Mouse (Mus musculus): ENCODE results near the gene Pard6b. TPM values are rescaled to one million over a fixed set of nuclear protein-coding genes. Genes with fewer than 3 reads are reported as not detected.
A peak's percentile ranks its signal among the peaks of the same experiment; 100 is the strongest.
"Not testable (repeated sequence)": the region's sequence is repeated elsewhere in the genome, so short reads cannot be mapped to it uniquely, and the experiment has no call there.

Pard6b gene
- 1 to 10 TPM; 5.5 to 5.7 TPM for total RNA-seq (2021)
- long read RNA-seq, experiment 1, transcript Pard6b-201 (3 exons, 3,399 nt): major isoform, 7 of 7 reads
- long read RNA-seq, experiment 1, partial matches to known transcripts: 0 of 7 reads
- long read RNA-seq, experiment 1, other reads (novel, unspliced or antisense): 0 of 7 reads
- long read RNA-seq, experiment 2, transcript Pard6b-201 (3 exons, 3,399 nt): major isoform, 13 of 13 reads
- long read RNA-seq, experiment 2, partial matches to known transcripts: 0 of 13 reads
- long read RNA-seq, experiment 2, other reads (novel, unspliced or antisense): 0 of 13 reads

DNA sequence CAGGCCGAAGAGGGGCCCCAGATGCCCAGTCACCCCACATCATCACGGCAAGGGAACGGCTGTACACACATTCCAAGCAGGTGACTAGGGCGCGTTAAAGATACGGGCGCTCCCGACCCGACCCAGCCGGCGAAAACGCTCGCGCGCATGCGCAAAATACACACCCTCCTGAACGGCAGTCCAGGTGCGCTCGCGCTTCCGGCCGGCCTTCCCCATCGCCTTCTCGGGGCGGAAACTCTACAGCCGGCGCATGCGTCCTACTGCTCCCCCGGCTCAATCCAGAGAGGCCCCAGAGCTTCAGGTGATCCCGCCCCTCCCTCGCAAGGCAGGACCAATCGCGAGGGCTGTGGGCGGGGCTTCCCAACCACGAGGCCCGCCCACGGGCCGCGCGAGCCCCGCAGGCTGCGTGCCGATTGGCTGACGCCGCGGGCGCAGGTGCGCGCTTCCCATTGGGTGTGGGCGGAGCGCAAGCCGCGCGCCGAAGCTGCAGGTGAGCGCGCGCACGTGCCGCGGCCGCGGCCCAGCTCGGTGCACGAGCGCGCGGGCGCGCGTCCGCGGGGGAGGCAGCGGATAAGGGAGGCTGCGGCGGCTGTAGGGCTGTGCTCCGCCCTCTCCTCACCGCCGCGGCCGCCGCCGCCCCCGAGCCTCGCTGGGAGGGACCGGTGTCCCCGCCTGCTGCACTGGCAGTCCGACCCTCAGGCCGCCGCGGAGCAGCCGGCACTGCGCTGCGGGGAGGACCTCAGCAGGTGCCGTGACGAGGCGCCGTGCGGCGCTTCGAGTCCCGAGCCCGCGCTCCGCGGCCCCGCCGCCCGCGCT is at the start of gene Pard6b:
TSS of gene Pard6b (plus strand) at position 574 of the 816 bp plus-strand sequence.
- peak; percentile 94 to 98 for DNase-seq (ENCODE audit: low spot score in 2 of 2)

DNA sequence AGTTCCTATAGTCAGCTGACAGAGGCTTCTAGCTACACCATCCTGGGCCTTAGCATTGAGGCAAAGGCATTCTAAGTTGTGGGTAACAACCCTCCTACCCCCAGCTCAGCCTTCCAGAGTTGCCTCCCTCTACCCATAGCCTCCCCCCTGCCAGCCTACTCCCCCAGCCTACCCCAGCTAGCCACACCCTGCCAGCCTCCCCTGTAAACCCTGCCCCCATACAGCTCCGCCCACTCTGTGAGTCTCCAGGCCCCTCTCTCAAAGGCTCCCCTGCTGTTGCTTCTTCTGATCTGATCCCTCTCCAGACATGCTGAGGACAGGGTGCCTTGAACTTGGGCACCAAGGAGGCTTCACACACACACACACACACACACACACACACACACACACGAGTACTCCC is 49.0 kb upstream of the Pard6b start:
- DNase-seq (ENCODE audit: low spot score in 2 of 2): no peak

DNA sequence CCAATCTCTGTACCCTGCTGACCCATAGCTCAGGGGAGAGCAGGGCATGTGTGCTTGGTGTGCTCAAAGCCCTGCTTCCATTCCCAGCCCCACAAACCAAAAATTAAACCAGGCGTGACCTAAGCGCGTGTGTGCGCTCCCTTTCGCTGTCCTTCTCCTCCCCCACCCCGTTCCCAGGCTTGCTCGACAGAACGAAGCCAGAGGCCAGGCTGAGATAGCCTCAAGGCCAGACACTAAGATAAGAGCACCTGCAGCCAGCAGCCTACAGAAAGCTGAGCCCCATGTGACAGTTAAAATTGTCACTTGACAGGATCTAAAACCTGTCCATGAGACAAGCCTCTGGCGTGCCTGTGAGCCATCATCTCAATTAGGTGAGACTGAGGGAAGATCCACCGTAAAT is 46.9 kb upstream of the Pard6b start:
- DNase-seq (ENCODE audit: low spot score in 2 of 2): no peak

DNA sequence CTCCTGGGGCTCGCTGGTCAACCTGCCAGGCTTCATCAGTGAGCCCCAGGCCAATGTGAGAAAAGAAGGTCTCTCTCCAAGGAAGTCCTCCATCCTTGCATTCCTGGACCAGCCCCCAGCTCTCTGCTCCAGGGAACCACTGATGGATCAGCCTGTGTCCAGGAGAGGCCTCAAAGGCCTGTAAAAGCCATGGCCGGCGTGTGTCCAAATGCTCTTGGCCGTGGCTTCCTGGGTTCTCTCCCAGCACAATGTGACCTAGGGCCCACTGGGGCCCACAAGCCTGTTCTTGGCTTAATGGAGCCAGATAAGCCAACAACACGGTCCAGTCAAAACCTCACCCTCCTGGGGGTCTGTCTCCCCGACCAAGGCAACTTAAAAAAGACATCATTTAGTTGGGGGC is 44.9 kb upstream of the Pard6b start:
- DNase-seq (ENCODE audit: low spot score in 2 of 2): no peak

DNA sequence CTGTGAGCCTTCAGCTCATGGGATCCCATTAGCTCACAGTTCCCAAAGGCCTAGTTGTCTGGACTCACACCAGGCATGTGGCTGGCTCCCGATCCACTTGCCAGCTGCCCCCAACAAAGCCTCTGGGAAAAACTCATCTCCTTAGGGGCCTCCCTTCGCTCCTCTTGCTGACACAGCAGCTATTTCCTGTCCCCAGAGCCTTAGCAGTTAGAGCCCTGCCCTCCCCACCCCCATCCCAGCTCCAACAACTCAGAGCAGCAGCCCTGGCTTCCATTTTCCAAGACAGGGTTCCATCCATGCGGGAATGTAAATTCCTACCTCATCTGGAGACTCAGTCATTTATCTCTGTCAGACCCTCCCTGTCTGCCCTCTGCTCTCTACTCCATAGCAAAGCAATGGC is 43.7 kb upstream of the Pard6b start:
- DNase-seq (ENCODE audit: low spot score in 2 of 2): no peak

DNA sequence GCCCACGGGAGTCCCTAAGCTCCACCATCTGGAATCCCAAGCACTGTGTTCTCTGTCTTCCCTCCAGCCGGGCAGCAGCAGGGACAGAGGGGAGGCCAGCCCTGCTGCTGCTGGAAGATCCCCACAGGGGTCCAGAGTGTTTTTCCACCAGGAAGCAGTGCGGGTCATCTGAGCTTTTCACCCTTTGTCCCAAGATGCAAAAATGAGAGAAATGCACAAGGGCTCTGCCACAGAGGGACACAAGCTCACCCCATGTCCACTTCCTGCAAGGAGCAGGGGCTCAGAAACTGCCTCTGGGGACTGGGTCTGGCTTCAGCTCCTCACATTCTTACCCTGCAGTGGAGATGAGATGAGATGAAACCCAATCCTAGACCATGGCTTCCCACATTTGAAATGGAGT is 40.1 kb upstream of the Pard6b start:
- DNase-seq (ENCODE audit: low spot score in 2 of 2): no peak

DNA sequence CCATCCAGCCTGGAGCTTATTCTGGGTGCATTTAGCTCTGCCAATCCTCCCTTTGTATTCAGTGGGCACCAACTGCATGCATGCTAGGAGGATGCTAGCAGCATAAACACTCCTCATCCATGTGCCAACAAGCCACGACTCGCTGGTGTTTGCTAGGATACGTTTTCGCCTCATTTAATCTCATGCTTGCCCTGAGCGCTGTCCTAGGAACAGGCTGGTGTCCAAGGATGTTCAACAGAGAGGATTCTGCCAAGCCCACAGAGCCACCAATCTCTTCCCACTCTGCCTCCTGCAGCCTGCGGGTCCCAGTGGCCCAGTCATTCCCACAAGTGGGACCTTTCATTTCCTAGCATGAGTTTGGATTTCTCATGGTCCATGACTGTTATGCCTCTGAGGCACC is 38.8 kb upstream of the Pard6b start:
- DNase-seq (ENCODE audit: low spot score in 2 of 2): no peak

DNA sequence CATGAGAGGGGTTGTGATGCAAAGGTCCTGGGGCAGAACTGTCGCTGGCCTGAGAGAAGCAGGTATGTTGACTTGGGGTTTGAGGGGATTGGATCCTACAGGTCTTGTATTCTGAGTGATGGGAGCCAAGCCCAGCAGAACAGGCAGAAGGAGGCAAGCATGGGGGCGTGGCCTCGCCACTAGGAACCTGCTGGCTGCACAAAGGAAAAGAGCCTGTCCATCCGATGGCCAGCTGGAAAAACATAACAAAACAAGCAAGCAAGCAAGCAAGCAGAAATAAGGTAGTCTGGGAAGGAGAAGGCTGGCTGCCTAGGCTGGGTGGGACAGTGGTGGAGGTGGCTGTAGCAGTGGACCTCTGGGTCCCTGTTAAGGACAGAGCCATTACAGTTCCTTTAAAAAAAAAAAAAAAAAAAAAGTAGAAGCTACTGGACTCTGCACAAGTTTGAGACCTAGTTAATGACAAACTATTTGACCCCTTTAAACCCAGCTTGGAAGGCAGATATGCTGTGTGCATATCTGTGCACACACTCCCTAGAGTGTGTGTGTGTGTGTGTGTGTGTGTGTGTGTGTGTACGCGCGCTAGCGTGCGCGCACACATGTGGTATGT is 36.0 kb upstream of the Pard6b start:
- no peak for DNase-seq (ENCODE audit: low spot score in 2 of 2)

DNA sequence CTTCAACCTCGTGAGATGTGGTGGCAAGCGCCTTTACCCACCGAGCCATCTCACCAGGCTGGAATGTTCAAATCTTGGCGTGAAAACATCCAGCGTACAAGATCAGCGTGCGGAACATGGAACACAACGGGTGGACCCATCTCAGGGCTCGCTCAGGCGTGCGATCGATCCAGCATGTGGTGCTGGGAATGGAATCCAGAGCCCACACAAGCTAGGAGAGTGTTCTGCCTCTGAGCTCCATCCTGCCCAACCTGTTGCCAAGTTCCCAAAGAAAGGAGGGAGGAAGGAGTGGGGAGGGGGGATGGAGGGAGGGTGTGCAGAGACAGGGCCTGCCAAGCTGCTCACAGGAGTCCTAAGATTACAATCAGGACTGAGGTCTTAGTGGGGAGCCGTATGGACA is 35.4 kb upstream of the Pard6b start:
- no peak for DNase-seq (ENCODE audit: low spot score in 2 of 2)

DNA sequence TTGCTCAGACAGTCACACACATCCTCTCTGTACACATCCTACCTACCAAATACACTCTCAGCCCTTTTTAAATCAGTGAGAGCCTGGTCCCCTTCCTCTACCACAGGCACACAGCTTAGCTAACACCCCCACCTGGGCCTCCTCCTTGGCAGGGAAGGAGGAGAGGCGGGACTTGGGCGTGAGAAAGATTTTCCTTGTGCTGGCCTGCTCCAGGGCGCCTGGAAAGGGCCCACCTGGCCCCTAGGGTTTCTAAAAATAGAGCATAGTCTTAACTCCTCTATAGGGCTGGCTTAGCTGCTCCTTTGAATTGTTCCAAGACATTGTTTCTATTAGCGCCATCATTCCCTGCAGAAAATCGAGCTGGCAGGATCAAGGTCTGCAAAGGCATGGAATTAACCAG is 35.0 kb upstream of the Pard6b start:
- DNase-seq (ENCODE audit: low spot score in 2 of 2): no peak

DNA sequence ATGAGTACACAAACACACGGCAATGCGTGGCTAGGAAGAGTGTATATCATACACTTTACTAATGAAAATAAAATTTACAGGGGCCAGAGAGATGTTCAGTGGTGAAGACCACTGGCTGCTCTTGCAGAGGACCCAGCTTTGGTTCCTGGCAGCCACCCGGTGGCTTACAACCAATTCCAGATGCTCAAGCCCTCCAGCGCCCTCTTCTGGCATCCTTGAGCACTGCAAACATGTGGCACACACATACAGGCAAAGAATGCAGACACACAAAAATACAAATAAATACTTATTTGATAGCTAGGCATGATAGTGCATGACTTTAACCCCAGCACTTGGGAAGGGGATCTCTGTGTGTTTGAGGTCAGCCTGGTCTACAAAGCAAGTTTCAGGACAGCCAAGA is 34.3 kb upstream of the Pard6b start:
- no peak for DNase-seq (ENCODE audit: low spot score in 2 of 2)

DNA sequence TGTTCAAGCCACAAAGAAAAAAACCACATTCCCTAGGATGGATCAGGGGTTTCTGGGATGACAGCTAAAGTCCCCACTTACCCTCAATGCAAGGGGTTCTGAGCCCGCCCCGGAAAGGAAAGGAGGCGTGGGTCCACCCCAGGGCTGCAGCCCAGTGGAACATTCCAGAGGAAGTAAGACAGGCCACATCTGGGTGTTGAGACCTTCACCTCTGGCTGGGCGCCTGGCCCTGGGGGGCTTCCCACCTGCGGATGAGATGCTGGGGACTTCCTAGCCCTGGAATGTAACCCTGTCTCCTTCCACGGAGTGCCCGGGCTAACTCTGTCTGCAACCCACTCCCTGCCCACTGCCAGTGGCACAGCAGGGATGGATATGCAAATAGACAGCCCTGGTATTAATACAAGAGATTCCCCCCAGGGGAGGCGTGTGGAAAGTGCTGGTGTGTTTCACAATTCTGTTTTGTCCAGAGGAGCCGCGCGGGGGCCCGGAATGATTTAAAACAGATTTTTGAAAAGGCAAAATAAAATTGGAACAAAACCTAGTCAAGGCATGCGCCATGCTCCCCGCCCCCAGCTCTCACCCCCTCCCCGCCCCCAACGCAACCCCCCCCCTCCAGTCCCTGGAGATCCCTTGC is 31.7 kb upstream of the Pard6b start:
- DNase-seq (ENCODE audit: low spot score in 2 of 2): no peak

DNA sequence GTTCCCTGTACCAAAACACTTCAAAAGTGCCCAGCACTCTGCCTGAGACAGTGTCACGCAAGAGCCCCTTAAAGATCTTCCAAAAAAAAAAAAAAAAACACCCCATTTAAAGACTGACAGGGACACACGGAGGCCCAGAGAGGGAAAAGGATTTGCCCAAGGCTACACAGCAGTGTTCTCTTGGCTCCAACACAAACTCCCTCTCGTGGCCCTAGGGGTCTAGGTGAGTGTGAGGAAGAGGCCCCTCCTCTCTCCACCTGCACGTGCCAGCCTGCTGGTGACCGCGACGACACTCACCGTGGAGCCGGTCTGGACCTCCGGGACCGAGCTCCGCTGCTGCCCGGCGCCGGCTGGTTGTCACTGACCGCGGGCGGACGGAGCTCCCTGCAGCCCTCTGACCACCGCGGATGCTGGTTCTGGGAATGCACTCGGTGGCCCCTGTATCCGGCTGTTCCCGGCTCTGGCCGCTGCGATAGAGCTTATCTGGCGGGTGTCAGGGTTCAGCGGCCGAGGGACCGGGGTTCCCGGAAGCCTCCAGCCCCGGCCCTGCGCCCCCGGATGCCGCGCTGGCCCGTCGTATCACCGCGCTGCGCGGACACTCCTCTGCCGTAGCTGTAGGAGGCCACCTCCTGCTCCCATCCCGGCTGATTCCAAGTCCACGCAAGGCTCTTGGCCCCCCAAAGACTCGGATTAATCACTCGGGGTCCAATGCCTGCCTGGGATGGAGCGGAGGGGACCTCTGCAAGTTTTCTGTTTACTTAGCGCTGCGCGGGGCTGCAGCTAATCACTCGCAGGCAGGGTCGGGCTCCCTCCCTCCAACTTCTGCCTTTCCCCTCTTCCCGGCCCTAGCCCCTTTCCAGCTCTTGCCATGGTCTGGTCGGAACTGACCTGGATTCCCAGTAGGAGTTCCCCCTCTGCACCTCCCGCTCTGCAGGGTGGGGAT is 30.5 kb upstream of the Pard6b start:
- DNase-seq (ENCODE audit: low spot score in 2 of 2): no peak

DNA sequence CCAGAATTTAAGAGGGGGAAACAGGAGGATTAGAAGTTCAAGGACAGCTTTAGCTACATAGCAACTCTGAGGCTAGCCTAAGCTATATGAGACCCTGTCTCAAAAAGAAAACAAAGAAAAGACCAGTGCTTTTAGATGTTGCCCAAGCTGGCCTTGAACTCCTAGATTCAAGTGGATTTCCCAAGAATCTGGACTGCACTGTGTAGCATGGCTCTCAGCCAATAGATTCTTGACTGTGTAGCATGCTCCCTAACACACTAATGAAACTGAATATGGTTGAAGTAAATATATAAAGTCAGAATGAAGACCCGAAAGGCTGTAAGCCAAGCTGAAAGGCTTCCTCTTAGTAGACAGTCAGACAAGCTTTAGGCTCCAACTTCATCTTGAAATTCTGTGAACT is 28.6 kb upstream of the Pard6b start:
- DNase-seq (ENCODE audit: low spot score in 2 of 2): no peak

DNA sequence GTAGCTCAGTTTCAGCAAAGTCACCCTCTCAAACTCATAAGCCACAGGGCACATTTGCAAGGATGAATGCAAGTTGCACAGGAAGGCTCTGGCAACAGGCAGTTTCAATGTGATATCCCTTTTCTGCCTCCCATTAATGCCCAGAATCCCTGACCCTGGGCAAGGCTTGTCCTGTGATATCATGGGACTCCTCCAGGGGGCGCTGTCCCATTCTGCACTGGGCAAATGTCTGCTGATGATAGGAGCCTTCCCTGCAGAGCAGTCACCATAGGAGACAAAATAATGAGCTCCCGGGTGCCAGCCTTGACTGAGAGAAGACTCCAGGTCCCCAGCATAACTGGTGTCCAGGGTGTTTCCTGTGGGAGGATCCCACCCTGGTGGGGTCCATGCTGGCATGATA is 28.1 kb upstream of the Pard6b start:
- peak; percentile 16 to 41 for DNase-seq (ENCODE audit: low spot score in 2 of 2)

DNA sequence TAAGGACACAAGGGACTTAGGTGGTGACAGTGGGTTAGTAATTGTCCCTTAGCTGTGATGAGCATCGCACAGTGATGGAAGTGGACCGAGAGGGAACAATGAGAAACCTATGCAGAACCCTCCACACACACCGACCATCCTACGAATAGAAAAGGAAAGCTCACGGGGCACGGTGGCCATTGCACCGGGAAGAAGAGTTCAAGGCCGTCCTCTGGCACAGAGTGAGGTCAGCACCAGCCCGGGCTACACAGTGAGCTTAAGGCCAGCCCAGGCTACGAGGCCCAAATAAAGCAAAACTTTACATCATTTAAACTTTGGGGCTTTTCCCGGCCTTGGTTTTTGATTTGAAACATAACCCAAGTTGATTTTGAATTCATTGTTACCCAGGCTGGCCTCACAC is 26.7 kb upstream of the Pard6b start:
- no peak for DNase-seq (ENCODE audit: low spot score in 2 of 2)

DNA sequence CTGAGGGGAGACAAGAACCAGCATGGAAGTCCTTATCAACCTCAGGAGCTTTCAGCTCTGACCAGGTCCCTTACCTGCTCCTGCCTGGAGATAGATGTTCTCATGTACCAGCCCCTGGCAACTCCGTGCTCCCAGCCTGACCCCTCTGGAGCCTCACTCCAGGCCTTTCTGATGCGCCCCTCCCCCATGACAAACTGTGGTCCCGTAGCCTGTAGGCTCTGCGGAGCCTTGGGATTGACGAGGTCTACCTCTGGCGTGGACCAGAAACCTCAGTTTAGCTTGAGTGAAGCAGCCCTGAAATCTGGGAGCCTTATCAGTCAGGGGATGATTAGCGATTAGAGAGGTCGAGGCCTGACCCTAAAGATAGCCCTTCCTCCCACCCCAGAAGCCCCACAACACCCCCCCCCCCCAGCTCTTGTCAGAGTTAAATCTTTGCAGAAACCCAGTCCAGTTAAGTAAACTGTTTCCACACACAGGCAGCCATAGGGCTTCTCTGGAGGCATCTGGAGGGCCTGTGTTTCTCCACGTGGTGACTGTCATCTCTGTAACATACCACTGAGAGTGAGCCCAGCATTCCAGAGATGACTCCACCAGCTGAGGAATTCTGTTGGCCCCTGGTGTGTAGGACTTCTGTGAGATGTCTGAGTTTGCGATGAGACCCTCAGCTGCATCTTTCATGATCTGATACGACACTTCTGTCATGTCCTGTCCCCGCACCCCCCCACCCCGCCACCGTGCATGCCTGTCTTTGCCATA is 24.7 kb upstream of the Pard6b start:
- no peak for DNase-seq (ENCODE audit: low spot score in 2 of 2)

DNA sequence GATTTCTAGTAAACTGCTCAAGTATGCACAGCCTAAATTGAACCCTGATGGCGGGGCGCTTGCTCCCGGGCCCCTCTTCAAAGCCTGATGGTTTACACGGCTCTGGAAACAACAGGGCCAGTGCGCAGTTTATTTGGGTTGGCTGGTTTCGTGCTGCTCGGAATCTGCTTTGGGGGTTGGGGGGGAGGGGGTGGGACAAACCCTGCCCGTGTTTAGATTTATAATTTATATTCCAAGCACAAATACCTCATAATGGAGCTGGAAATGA is 24.2 kb upstream of the Pard6b start:
- no peak for DNase-seq (ENCODE audit: low spot score in 2 of 2)

DNA sequence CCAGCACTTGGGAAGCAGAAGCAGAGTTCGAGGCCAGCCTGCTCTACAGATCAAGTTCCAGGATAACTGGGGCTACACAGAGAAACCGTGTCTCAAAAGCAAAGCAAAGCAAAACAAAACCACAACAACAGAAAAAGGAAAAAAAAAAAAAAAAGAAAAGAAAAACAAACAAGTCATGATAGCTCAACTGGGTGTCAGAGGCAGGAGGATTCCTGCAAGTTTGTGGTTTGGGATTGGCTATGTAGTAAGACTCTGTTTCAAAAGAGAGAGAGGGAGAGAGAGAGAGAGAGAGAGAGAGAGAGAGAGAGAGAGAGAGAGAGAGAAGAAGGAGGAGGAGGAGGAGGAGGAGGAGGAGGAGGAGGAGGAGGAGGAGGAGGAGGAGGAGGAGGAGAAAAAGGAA is 22.9 kb upstream of the Pard6b start:
- DNase-seq (ENCODE audit: low spot score in 2 of 2): not testable (repeated sequence)

DNA sequence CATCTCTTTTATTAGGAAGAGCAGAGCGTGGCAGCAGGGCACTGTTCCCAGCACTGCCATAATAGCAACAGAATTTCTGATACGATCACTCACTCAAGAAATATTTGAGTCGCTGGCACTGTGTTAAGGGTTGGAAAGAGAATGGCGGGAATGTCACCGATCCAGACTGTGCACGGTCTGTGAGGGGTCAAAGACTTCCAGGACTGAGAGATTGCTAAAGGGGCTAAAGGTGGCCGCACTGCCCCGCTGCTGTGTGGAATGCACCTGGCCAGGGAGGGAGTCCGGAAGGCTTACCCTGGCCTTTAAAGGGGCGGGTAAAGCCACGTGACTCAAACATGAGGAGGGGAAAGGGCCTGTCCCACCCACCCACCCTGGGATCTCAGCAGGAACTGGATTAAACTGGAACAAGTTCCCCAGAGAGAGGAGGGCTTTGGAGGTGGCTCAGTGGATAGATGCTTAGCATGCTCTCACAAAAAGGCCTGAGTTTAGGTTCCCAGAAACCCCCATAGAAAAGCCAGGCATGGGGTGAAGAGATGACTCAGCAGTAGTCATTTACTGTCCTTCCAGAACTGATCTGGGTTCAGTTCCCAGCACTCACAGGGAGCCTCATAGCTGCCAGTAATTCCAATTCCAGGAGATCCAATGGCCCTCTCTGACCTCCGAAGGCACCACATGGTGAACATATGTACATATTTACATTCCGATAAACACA is 22.2 kb upstream of the Pard6b start:
- no peak for DNase-seq (ENCODE audit: low spot score in 2 of 2)

Data from left cerebral cortex, adult 18-20 months (tissue).